Mouse (Mus musculus) kidney, adult 8-10 months (tissue): ENCODE data around the gene Ccdc120.
A peak's percentile ranks its signal among the peaks of the same experiment; 100 is the strongest.
"Not testable (repeated sequence)": the region's sequence is repeated elsewhere in the genome, so short reads cannot be mapped to it uniquely, and the experiment has no call there.

Experiments used
- DNase-seq, 2 experiments: peaks; one replicate each; pipeline ENCODE4 v3.0.0; 2022

Gene Ccdc120

DNA sequence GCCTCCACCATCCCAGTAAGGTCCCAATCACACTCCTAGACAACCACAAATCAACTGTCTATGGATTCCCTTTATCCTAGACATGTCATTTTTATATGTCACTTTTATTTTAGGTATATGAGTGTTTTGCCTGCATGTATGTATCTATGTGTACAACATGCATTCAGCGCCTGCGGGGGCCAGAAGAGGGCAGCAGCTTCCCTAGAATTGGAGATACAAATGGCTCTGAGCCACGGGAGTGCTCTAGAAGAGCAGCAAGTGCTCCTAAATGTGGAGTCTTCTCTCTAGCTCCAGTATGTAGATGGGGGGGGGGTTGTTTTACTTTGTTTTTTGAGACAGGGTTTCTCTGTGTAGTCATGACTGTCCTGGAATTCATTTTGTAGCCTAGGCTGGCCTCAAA lies 2.9 kb upstream of the Ccdc120 start:
- peak in 1 of 2 experiments; percentile 25 for DNase-seq

- DNase-seq = no peak
Measured at GRCm38 (mm10) chrX:7745429-7745828, 5.3 kb downstream of the Ccdc120 start.

- no peak for DNase-seq
Measured at GRCm38 (mm10) chrX:7744940-7745339, 5.8 kb downstream of the Ccdc120 start.

DNA sequence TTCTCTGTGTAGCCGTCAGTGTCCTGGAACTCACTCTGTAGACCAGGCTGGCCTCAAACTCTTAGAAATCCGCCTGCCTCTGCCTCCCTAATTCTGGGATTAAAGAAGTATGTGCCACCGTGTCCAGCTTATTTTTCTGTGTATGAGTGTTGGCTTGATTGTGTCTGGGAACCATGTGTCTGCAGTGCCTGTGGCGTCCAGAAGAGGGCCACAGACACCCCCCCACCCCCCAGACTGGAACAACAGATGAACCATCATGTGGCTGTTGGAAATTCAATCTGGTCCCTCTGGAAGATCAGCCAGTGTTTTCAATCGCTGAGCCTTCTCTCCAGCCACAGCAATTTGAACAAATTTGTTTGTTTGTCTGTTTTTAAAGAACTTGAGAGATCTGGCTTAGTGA lies 7.2 kb downstream of the Ccdc120 start:
- no peak for DNase-seq

DNA sequence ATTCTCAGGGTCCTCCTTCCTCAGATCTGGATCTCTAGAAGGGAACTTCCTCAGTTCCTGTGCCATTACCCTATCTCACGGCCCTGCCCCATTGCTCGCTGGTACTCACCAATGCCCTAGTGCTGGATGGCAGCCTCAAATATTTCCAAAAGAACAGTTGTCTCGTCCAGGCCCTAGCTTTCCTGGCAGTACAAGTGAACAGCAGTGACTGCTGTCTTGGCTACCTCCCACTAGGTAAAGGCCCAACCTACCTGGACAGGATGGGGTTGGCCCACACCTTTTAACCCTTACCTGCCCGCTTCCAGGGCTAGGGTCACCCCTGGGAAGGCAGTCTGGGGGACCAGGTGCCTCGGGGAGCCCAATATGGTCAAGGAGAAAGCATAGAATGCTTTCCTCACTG lies 9.6 kb downstream of the Ccdc120 start:
- no peak for DNase-seq

DNA sequence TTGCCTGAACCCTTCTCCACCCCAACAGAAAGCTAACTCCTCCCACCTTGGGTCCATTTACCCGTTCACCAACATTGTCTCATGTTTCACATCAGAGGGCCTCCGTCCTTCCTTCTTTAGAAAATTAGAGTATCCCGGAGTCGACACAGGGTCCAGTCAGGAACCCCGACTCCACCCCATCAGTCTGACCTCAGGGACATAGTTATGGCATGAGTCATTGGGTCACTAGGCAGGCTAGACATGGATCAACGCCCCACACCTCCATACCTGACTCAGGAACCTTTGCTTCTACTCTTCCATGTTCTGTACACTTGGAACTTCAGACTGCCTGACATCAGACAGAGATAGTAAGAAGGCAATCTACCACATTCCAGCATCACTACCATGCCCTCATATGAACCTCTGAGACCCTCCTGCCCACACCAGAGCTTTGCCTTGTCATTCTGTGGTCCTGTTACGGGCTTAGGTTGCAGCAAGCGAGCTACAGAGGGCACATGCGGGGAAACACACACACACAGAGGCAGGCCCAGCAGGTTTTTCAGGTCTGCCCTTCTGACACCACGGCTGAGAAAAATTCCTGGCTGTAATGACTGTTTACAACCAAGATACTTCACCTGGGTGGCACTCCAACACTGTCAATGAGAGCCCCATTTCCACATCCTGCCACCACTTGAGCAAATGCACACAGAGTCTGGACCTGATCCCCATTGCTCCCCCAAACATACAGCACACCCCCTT lies 10.5 kb downstream of the Ccdc120 start:
- DNase-seq = peak; percentile 26 to 35

DNA sequence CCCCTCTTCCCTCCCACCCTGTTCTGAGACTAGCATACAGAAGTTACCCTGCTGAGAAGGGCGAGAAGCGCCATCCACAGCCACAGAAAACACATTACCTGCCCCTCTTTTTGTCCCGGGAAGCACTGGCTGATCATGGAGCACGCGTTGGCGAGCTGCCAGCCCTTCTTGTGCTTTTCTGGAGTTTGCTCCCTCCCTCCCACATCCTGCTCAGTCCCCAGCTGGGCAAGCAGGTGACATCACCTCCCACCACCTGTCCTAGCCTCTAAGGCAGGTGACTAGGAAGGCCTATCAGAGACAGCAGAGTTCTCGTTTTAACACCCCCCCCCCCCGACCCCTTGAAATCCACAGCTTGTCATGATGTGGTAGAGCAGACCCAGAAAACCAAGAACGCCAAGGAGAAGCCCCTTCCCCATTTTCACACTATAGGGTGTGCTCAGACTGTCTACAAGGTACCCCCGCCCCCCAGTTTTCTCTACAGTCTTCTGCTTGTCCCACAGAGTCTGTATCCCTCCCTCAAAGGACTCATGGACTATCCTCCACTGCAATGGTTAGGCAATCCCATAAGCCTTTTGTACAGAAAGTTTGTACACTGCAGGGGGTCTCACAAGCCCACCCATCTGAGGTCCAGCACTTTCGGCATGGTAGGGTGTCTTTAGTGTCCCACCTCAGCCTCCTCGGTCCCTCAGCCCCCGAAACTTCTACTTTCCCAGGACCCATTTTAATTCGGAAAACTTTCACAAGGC lies 11.2 kb downstream of the Ccdc120 start:
- peak; percentile 63 to 78 for DNase-seq

GRCm38 (mm10) chrX:7733571-7734156 lies 17.0 kb downstream of the Ccdc120 start:
- DNase-seq = peak; percentile 46 to 69

GRCm38 (mm10) chrX:7728922-7729265 lies 21.8 kb downstream of the Ccdc120 start:
- DNase-seq = no peak

GRCm38 (mm10) chrX:7728215-7728921 lies 22.3 kb downstream of the Ccdc120 start, which contains the start of gene Praf2:
Praf2 (plus strand) TSS chrX:7728439.
- peak; percentile 82 to 83 for DNase-seq

DNA sequence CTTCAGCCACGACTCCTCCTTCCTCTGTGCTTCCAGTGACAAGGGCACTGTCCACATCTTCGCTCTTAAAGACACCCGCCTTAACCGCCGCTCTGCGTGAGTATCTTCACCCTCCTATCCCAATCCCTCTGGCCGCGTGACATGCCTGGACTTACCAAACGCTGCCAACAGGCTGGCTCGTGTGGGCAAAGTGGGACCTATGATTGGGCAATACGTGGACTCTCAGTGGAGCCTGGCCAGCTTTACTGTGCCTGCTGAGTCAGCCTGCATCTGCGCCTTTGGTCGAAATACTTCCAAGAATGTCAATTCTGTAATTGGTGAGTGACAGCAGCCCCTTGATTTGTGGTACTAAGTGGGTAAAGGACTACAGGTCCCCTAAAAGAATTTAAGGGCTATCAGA lies 23.5 kb downstream of the Ccdc120 start:
- DNase-seq = no peak

DNA sequence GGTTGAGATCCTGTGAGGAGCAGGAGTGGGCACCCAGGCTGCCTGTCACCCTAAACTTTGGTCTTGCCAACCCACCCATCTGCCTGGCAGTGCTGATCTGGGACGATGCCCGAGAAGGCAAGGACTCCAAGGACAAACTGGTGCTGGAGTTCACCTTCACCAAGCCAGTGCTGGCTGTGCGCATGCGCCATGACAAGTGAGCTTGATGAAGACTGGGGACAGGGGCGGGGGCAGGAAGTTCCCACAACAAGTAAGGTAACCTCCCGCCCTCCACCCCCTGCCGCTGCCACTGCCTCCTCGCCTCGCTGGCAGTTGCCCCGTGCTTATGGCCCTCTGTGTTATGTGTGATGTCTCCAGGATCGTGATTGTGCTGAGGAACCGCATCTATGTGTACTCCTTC lies 24.9 kb downstream of the Ccdc120 start:
- DNase-seq = no peak

DNA sequence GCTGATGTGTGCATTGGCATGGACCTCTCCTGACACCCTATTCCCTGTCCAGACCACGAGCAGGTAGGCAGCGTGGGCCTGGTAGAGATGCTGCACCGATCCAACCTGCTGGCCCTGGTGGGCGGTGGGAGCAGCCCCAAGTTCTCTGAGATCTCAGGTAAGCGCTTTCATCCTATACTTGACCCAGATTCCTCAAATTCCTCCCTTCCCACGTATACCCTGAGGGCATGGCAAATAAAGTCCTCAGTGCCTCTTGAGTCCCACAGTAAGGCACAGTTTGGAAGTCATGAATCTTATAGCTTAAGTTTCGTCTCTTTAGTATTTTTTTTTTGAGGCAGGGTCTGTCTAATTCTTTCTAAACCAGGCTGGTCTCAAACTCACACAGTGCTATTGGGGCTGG lies 26.6 kb downstream of the Ccdc120 start:
- DNase-seq = no peak

DNA sequence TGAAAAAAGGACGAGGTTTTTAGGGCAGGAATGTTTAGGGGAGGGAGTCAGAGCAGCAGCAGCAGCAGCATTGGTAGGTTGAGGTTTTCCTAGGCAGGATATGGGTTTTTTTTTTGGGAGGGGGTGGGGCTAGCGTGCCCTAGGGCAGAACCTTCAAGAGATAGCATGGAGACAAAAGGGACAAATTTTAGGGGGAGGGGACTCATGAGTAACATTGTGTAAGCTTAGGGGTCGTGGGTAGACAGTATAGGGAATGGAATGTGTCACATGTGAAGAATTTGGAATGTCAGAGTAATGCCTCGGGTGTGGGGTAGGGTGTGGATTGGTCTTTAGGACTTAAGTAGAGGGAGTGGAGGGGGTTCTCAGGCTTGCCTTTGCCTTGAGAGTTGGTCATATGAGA lies 28.0 kb downstream of the Ccdc120 start:
- DNase-seq = no peak

- DNase-seq = no peak
Measured at GRCm38 (mm10) chrX:7722282-7722611, 28.5 kb downstream of the Ccdc120 start.

DNA sequence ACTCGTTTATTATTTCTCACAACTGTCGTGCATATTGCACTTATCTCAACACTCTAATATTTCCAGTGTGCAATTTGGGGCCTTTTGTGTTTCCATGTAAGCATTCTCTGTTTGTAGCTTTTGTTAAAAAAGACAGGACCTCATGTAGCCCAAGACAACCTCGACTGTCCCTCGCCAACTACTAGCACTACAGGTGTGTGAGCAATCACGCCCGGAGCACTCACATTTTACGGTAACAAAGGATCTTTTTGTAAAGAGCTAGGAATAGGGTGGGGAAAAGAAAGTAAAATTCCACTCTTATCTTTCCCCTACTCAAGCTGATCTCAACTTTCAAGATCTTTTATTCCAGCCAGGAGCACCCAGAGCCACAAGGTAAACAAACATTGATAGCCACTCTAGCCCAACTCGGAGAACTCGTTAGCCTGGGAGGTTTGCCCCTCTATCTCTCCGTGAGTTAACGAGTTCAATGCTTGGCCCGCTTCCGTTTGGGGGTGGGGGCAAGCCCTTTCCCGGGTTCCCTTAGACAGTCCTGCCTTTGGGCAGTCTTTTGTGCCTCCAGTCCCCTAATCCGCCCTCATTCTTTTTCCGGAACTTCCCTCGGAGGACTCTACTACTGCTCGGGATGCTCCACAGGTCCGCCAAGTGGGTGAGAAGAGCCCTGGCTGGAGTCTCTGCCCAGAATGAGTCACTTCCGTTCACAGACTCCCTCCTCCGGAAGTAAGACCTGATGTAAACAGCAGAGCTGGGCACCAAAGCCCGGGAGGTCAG lies 29.0 kb downstream of the Ccdc120 start, which contains the start of gene Gm45208:
Gene Gm45208 (plus strand): TSS at position 732 of the 768 bp plus-strand sequence.
- peak; percentile 71 to 74 for DNase-seq

- not testable (repeated sequence) for DNase-seq
Measured at GRCm38 (mm10) chrX:7716058-7716457, 34.6 kb downstream of the Ccdc120 start.

- DNase-seq = peak; percentile 95 to 97
Measured at GRCm38 (mm10) chrX:7714135-7714899, 36.4 kb downstream of the Ccdc120 start, which contains the start of gene Wdr45. Wdr45 (plus strand) TSS chrX:7714333.

- DNase-seq = not testable (repeated sequence)
Measured at GRCm38 (mm10) chrX:7713764-7714134, 37.0 kb downstream of the Ccdc120 start.

- peak; percentile 85 to 90 for DNase-seq
Measured at GRCm38 (mm10) chrX:7696954-7697381, 53.7 kb downstream of the Ccdc120 start, which contains the start of gene Gpkow. Gpkow (plus strand) TSS chrX:7697131.

DNA sequence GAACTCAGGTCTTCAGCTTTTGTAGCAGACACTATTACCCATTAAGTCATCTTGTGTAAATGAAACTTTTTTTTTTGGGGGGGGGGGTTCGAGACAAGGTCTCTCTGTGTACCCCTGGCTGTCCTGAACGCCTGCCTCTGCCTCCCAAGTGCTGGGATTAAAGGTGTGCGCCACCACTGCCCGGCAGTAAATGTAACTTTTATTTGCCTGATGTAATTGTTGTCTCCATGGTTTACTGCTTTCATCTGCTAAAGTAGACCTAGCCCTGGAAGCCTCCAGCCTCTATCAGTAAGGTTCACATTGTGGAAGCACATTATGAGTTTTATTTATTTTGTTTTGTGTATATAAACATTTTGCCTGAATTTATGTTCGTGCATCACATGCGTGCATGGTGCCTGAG lies 54.2 kb downstream of the Ccdc120 start:
- DNase-seq = no peak

DNA sequence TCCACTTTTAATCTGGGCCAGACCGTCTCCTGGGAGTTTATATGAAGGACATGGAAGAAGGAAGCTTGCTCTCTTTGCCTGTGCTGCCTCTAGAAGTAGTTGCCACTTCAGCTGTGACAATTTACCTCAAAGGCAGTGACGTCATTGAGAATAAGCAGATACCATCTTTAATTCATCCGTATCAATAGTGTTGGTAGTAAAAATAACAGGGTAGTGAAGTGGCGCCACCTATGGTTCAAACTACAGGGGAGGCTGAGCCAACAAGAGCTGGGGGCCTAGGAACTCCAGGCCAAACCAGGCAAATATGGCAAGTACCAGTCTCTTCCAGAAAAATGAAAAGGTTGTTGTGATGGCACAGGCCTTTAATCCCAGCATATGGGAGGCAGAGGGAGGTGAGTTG lies 57.8 kb downstream of the Ccdc120 start:
- peak in 1 of 2 experiments; percentile 45 for DNase-seq
